Mouse (Mus musculus): ENCODE measurements around the gene Psme2.

DNA sequence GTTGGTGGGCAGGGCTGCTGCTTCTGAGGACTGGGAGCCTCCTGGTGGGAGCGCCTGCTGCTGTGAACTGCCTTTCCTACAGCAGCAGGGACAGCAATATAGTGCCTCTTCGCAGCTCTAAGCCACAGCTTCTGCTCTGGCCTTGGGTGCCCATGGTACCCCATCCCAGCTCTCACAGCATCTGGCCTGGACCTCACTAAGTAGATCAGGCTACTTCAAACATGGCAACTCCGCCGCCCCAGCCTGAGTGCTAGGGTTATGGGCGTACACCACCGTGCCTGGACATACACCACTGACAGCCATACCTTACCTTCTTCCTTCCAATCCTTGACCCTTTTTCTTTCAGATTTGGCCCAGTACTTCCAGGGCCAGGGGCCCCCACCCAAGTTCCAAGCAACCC lies 17.4 kb upstream of the Psme2 start:
- TF ChIP-seq CTCF (IDR thresholded peaks at IDR 0.05; ENCODE audit: borderline replicate concordance, control insufficient read depth, extremely low read depth, insufficient read depth, low read length, poor library complexity) (no peak), POLR2A (IDR thresholded peaks at IDR 0.05; ENCODE audit: control insufficient read depth, extremely low read depth, insufficient read depth, low read length, poor library complexity) (no peak)
